Mouse (Mus musculus): Measurements from ENCODE around the gene 4933412E24Rik. TPM values are rescaled to one million over a fixed set of nuclear protein-coding genes. Genes with fewer than 3 reads are reported as not detected.

4933412E24Rik gene
- polyA plus RNA-seq (2014; fragmentation: Nextera tagmentation; extraction: Ambion mirVana), result not detected in 2 replicates

DNA sequence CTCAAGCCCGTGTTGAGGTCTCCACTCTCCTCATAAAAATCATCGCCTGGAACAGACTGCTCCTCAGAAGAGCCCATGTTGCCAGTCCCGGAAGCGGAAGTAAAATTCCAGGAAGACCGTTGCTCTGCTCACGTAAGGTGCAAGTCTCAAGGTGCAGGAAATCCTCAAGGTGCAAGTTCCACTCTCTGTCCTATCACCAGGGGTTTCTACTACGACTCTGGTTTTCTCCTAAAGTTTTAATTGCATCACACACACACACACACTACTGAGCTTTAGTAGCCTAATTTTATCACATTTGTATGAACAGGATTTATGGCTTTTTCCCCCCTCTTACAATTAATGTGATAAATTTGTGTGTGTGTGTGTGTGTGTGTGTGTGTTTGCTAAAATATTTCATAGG, at the start of gene 4933412E24Rik:
4933412E24Rik (minus strand) TSS at position 101 of the 400 bp plus-strand sequence.
- no peaks in the 10 kb centered on the region for H3K27me3 ChIP-seq (replicated peaks; ENCODE audit: control insufficient read depth, insufficient read depth, low read length)
- H3K9ac ChIP-seq (ENCODE audit: low read length), result no peak within 1 kb of the TSS
- no peaks in the 10 kb centered on the region for H3K9me3 ChIP-seq (ENCODE audit: control insufficient read depth, low read length)
- no peaks in the 10 kb centered on the region for H3K36me3 ChIP-seq (ENCODE audit: control insufficient read depth, insufficient read depth, low read length)
- no peaks in the 10 kb centered on the region; the same call in 1 of the 2 replicates for H3K4me1 ChIP-seq (replicated peaks; ENCODE audit: control insufficient read depth, insufficient read depth, low read length)
- 91% methylated on average over 7 of the region's 7 CpGs for WGBS
- no peak for ATAC-seq (replicated peaks; ENCODE audit: low FRiP score, low TSS enrichment, low read depth)
- H3K4me3 ChIP-seq (ENCODE audit: low read depth, low read length), result no peak within 1 kb of the TSS
- no peak within 1 kb of the TSS for H3K27ac ChIP-seq (ENCODE audit: low read depth)
- H3K4me2 ChIP-seq (ENCODE audit: low read length), result no peak within 1 kb of the TSS
- no peak for DNase-seq (ENCODE audit: low spot score)

DNA sequence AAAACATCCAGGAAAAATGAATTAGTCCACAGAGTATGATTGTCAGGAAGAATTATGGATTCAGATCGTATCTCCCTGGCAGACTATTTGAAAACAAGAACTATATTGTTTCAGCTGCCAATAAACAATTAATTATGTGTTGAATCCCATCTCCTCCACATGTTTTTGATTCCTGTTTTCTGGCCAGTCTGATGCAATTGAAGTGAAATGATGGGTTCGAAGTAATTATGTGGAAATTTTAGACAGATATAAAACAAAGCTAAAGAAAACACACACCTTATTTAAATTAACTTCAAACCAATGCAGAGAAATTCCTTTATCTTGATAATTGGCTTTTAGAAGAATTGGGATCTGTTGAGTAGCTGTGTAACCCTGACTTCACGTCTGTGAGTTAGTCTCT, 14.3 kb upstream of the 4933412E24Rik start:
- no peak overlapping the region for H3K4me2 ChIP-seq (ENCODE audit: low read length)
- no peaks in the 10 kb centered on the region for H3K36me3 ChIP-seq (ENCODE audit: control insufficient read depth, insufficient read depth, low read length)
- H3K27ac ChIP-seq (ENCODE audit: low read depth), result no peak overlapping the region
- no peak for ATAC-seq (replicated peaks; ENCODE audit: low FRiP score, low TSS enrichment, low read depth)
- no peaks in the 10 kb centered on the region for H3K27me3 ChIP-seq (replicated peaks; ENCODE audit: control insufficient read depth, insufficient read depth, low read length)
- H3K9ac ChIP-seq (ENCODE audit: low read length), result no peak overlapping the region
- WGBS, result 65% methylated on average over 3 of the region's 3 CpGs
- no peak overlapping the region for H3K4me3 ChIP-seq (ENCODE audit: low read depth, low read length)
- H3K4me1 ChIP-seq (replicated peaks; ENCODE audit: control insufficient read depth, insufficient read depth, low read length), result no peaks in the 10 kb centered on the region
- DNase-seq (ENCODE audit: low spot score), result no peak
- no peaks in the 10 kb centered on the region for H3K9me3 ChIP-seq (ENCODE audit: control insufficient read depth, low read length)

DNA sequence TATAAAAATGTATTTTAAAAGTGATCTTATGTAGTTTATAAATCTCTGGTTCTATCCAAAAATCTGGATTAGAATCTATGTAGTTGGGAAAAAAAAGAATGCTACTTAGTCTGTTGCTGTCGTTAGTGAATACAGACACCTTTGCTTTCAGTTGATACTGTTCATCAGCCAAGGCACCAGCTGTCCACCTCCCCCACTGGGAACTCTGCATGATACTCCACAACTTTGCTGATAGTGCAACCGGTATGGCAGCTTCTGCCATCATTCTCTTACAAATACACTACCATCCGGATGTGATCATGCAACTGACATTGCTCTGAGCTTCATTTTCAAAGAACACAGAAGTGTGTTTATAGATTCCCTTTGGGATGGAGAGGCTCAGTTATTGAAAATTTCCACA, 4.8 kb upstream of the 4933412E24Rik start:
- Histone ChIP-seq H3K27me3 (replicated peaks; ENCODE audit: control insufficient read depth, insufficient read depth, low read length) (no peaks in the 10 kb centered on the region), H3K27ac (ENCODE audit: low read depth) (no peak overlapping the region), H3K9ac (ENCODE audit: low read length) (no peak overlapping the region), H3K4me1 (replicated peaks; ENCODE audit: control insufficient read depth, insufficient read depth, low read length) (no peaks in the 10 kb centered on the region), H3K4me3 (ENCODE audit: low read depth, low read length) (no peak overlapping the region), H3K4me2 (ENCODE audit: low read length) (no peak overlapping the region), H3K36me3 (ENCODE audit: control insufficient read depth, insufficient read depth, low read length) (no peaks in the 10 kb centered on the region), H3K9me3 (ENCODE audit: control insufficient read depth, low read length) (no peaks in the 10 kb centered on the region)
- no peak for DNase-seq (ENCODE audit: low spot score)
- ATAC-seq (replicated peaks; ENCODE audit: low FRiP score, low TSS enrichment, low read depth), result 0 out of 2 replicates have a peak, but pooled peaks have one; percentile 27
- WGBS, result 29% methylated on average over 3 of the region's 3 CpGs

DNA sequence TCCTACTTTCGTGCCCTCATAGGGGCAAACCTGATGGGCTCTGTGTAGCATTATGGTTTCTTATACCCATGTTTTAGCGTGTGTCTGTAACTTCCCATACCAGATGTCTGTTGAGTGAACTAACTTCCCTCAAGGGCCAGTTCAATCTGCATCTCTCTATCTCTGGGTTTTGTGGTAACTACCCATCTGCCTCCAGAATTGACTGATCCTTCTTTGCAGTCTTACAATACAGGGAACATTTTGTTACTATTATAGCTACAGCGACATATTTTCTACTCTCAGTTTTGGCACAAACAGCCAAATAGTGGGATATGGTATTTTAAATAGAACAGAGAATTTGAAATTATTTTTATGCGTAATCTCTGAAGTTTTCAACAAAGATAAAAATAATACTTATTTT, 6.2 kb downstream of the 4933412E24Rik start:
- Histone ChIP-seq H3K9me3 (ENCODE audit: control insufficient read depth, low read length) (no peaks in the 10 kb centered on the region), H3K4me2 (ENCODE audit: low read length) (no peak overlapping the region), H3K4me1 (replicated peaks; ENCODE audit: control insufficient read depth, insufficient read depth, low read length) (no peaks in the 10 kb centered on the region; the same call in 1 of the 2 replicates), H3K36me3 (ENCODE audit: control insufficient read depth, insufficient read depth, low read length) (no peaks in the 10 kb centered on the region), H3K9ac (ENCODE audit: low read length) (no peak overlapping the region), H3K27me3 (replicated peaks; ENCODE audit: control insufficient read depth, insufficient read depth, low read length) (no peaks in the 10 kb centered on the region), H3K4me3 (ENCODE audit: low read depth, low read length) (no peak overlapping the region), H3K27ac (ENCODE audit: low read depth) (no peak overlapping the region)
- DNase-seq (ENCODE audit: low spot score) (no peak), ATAC-seq (replicated peaks; ENCODE audit: low FRiP score, low TSS enrichment, low read depth) (no peak)
- WGBS, result 95% methylated on average over 4 of the region's 4 CpGs

DNA sequence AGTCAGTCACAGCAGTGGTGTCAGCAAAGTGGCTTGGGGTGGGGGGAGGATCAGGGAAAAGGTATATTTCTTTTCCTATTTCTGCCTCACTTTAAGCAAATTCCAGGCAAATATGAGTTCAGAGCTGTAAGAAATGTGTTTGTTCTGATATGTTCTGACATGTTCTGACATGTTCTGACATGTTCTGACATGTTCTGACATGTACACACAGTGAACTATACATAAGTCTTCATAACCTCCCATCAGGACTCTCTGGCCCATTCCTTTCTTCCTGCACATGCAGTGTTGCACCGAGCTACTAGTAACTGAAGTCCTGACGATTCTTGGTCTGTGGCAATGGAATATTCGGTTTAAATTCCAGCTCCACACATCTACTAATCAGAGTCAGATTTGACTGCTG, 6.8 kb downstream of the 4933412E24Rik start:
- Histone ChIP-seq H3K9me3 (ENCODE audit: control insufficient read depth, low read length) (no peaks in the 10 kb centered on the region), H3K27me3 (replicated peaks; ENCODE audit: control insufficient read depth, insufficient read depth, low read length) (no peaks in the 10 kb centered on the region), H3K36me3 (ENCODE audit: control insufficient read depth, insufficient read depth, low read length) (no peaks in the 10 kb centered on the region), H3K27ac (ENCODE audit: low read depth) (no peak overlapping the region), H3K9ac (ENCODE audit: low read length) (no peak overlapping the region), H3K4me2 (ENCODE audit: low read length) (no peak overlapping the region), H3K4me1 (replicated peaks; ENCODE audit: control insufficient read depth, insufficient read depth, low read length) (no peaks in the 10 kb centered on the region; the same call in 1 of the 2 replicates), H3K4me3 (ENCODE audit: low read depth, low read length) (no peak overlapping the region)
- DNase-seq (ENCODE audit: low spot score) (no peak), ATAC-seq (replicated peaks; ENCODE audit: low FRiP score, low TSS enrichment, low read depth) (no peak)
- WGBS, result 91% methylated on average over 3 of the region's 3 CpGs

DNA sequence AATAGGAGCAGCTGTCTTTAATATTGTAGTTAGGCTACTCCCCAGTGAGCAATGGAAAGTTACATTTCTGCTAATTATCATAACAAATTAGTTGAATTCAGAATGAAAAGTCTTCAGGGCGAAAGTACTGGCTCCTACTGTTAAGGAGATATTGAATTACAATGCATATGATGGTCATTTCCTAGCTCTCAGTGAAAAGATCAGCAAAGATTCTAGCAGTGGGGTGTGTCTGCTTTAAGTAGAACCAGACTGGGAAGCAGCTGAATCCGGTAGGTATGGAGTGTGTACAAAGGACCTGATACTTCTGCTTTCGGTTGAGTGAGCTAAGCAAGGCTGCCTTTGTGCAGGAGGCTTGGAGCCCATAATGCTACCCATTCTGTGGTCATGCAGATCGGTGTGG, 32.6 kb downstream of the 4933412E24Rik start:
- ATAC-seq (replicated peaks; ENCODE audit: low FRiP score, low TSS enrichment, low read depth) (no peak), DNase-seq (ENCODE audit: low spot score) (no peak)
- Histone ChIP-seq H3K4me3 (ENCODE audit: low read depth, low read length) (no peak overlapping the region), H3K4me2 (ENCODE audit: low read length) (no peak overlapping the region), H3K27me3 (replicated peaks; ENCODE audit: control insufficient read depth, insufficient read depth, low read length) (no peaks in the 10 kb centered on the region), H3K27ac (ENCODE audit: low read depth) (no peak overlapping the region), H3K4me1 (replicated peaks; ENCODE audit: control insufficient read depth, insufficient read depth, low read length) (no peaks in the 10 kb centered on the region), H3K9me3 (ENCODE audit: control insufficient read depth, low read length) (no peaks in the 10 kb centered on the region), H3K9ac (ENCODE audit: low read length) (no peak overlapping the region), H3K36me3 (ENCODE audit: control insufficient read depth, insufficient read depth, low read length) (no peaks in the 10 kb centered on the region)
- WGBS, result 76% methylated on average over 4 of the region's 4 CpGs

DNA sequence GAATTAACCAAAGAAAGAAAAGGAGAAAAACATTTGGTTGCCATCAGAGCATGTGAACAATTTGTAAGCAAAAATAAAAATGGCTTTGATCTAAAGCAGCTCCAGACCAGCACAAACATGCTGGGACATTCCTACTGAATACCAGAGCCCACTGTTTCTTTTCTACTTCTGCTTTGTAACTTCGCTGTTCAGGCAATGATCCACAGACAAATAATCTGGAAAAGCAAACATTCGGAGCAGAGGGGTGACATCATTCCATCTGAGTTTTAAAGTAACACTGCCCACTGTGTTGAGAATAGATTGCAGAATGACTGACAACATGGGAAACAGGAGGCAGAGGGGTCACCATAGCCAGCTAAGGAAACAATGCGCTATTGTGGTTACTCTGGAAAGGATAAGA, 41.1 kb downstream of the 4933412E24Rik start:
- no peak for ATAC-seq (replicated peaks; ENCODE audit: low FRiP score, low TSS enrichment, low read depth)
- no peaks in the 10 kb centered on the region for H3K36me3 ChIP-seq (ENCODE audit: control insufficient read depth, insufficient read depth, low read length)
- H3K4me3 ChIP-seq (ENCODE audit: low read depth, low read length), result no peak overlapping the region
- H3K9ac ChIP-seq (ENCODE audit: low read length), result no peak overlapping the region
- DNase-seq (ENCODE audit: low spot score), result no peak
- WGBS, result 28% methylated on average over 3 of the region's 3 CpGs
- H3K9me3 ChIP-seq (ENCODE audit: control insufficient read depth, low read length), result no peaks in the 10 kb centered on the region
- H3K4me2 ChIP-seq (ENCODE audit: low read length), result no peak overlapping the region
- peaks cover 2% of the 10 kb centered on the region; the same call in 1 of the 2 replicates for H3K4me1 ChIP-seq (replicated peaks; ENCODE audit: control insufficient read depth, insufficient read depth, low read length)
- no peak overlapping the region for H3K27ac ChIP-seq (ENCODE audit: low read depth)
- no peaks in the 10 kb centered on the region for H3K27me3 ChIP-seq (replicated peaks; ENCODE audit: control insufficient read depth, insufficient read depth, low read length)

DNA sequence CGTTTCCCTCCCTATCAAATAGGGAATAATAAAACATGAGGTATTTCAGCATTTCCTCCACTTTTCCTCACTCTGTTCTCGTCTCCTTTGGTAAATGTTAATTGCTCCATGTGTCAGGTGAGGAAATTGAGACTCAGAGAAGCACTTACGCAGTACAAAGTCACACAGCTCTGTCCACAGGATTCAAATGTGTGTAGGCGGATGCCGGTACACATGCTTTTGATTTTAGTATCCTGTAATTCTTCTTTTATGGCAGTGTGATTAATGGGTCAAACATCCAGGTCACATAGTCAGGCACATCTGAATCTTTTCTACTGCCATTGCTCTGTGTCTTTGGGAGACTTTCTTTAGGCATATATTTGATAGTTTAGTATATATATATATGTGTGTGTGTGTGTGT, 41.8 kb downstream of the 4933412E24Rik start:
- no peak for ATAC-seq (replicated peaks; ENCODE audit: low FRiP score, low TSS enrichment, low read depth)
- no peak overlapping the region for H3K4me3 ChIP-seq (ENCODE audit: low read depth, low read length)
- H3K27me3 ChIP-seq (replicated peaks; ENCODE audit: control insufficient read depth, insufficient read depth, low read length), result no peaks in the 10 kb centered on the region
- H3K27ac ChIP-seq (ENCODE audit: low read depth), result no peak overlapping the region
- H3K9me3 ChIP-seq (ENCODE audit: control insufficient read depth, low read length), result no peaks in the 10 kb centered on the region
- no peaks in the 10 kb centered on the region for H3K36me3 ChIP-seq (ENCODE audit: control insufficient read depth, insufficient read depth, low read length)
- H3K4me1 ChIP-seq (replicated peaks; ENCODE audit: control insufficient read depth, insufficient read depth, low read length), result peaks cover 2% of the 10 kb centered on the region; the same call in 1 of the 2 replicates
- no peak overlapping the region for H3K9ac ChIP-seq (ENCODE audit: low read length)
- DNase-seq (ENCODE audit: low spot score), result no peak
- WGBS, result 59% methylated on average over 5 of the region's 5 CpGs
- no peak overlapping the region for H3K4me2 ChIP-seq (ENCODE audit: low read length)

DNA sequence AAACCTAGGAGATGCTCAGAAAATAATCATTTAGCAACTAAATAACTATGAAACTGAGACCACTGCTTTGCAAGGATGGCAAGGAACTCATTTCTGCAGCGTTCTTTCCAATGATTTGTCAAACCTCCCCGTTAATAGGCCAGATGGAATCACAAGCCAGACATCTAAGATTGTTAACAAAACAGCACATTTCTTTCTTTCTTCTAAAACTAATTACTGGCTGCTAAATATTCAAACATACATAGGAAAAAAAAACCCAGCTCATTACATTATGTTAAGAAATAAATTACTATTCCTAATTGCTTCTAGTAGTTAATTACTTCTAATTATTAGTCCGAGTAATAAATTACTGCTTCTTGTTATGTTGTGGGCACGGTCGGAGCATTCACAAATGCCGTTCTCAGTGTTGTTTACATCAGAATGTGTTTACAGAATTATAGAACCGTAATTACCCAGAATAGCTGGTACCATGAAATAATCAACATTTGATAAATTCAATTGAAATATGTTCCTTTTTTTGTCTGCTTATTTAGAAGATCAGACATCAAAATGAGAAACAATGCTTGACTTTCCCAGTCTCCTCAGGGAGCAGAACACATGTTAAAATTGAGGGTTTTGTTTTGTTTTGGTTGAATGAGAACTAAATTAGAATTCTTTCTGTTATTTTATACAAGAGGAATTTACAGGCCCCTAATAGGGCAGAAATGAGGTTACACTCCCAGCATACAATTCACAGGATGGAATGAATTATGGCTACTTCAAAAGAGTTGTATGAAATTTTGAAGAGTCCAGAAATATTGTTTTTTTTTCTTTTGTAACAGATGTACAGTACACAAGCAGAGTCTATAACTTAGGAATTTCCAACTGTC, 42.5 kb downstream of the 4933412E24Rik start:
- Histone ChIP-seq H3K27me3 (replicated peaks; ENCODE audit: control insufficient read depth, insufficient read depth, low read length) (no peaks in the 10 kb centered on the region), H3K9ac (ENCODE audit: low read length) (no peak overlapping the region), H3K4me2 (ENCODE audit: low read length) (no peak overlapping the region), H3K4me1 (replicated peaks; ENCODE audit: control insufficient read depth, insufficient read depth, low read length) (peaks cover 2% of the 10 kb centered on the region; the same call in 1 of the 2 replicates), H3K4me3 (ENCODE audit: low read depth, low read length) (no peak overlapping the region), H3K36me3 (ENCODE audit: control insufficient read depth, insufficient read depth, low read length) (no peaks in the 10 kb centered on the region), H3K27ac (ENCODE audit: low read depth) (no peak overlapping the region), H3K9me3 (ENCODE audit: control insufficient read depth, low read length) (no peaks in the 10 kb centered on the region)
- ATAC-seq (replicated peaks; ENCODE audit: low FRiP score, low TSS enrichment, low read depth) (no peak), DNase-seq (ENCODE audit: low spot score) (no peak)
- WGBS, result 63% methylated on average over 7 of the region's 7 CpGs
